29 mouse cellular contexts compared by ENCODE assay signal in genomic region chr15:93681602-93682001, GRCm38 (mm10).
DNase-seq lines count a peak whose midpoint lies in the region; ATAC-seq lines count a peak whose summit lies in the region.
"Had no signal": no experiment of that assay in that cellular context is flagged by ENCODE, and none has a peak within 500 bp of the region (broad histone marks: within the 10 kb centered on the region; RNA-seq: fewer than 3 reads in every experiment).

No protein-coding gene starts in this region.

- WGBS in heart, embryonic 13.5 days: 46% methylated on average over 4 of the region's 4 CpGs
- 83% methylated on average over 4 of the region's 4 CpGs for WGBS in forebrain, embryonic 11.5 days

- no peak for ATAC-seq in heart, embryonic 13.5 days (ENCODE audit: extremely low read depth, insufficient number of reproducible peaks, low FRiP score, low TSS enrichment)
- ATAC-seq in forebrain, embryonic 11.5 days (replicated peaks; ENCODE audit: low FRiP score): no peak
- ATAC-seq: forebrain, embryonic 14.5 days; midbrain, embryonic 13.5 days had no signal

- peak; percentile 31 to 41 for DNase-seq in cerebellum, postnatal 10 days
- DNase-seq in cerebellum, adult 9-10 months: no peak
- DNase-seq in heart, postnatal 14 days: no peak
- DNase-seq in left cerebral cortex, postnatal 4 days: peak; percentile 9
- no peak for DNase-seq in left cerebral cortex, adult 9 months (ENCODE audit: low spot score in 2 of 2)
- DNase-seq in adipocyte (ENCODE audit: low spot score): peak; percentile 20
- no peak for DNase-seq in forebrain, embryonic 11.5 days (ENCODE audit: low spot score)
- DNase-seq: B cell, adult 2 months; cerebellum, adult 2 months; gastrocnemius, postnatal 14 days; heart, adult 18-20 months; kidney, adult 2 months; kidney, postnatal 10 days; liver; lung, postnatal 36 days; right cerebral cortex, postnatal 14 days; thymus, adult 2 months had no signal

- H3K9ac ChIP-seq in heart, embryonic 13.5 days: no peak overlapping the region
- no peak overlapping the region for H3K9ac ChIP-seq in forebrain, embryonic 11.5 days (ENCODE audit: low read length)
- H3K9ac ChIP-seq: embryonic facial prominence, embryonic 12.5 days; liver, embryonic 15.5 days; lung, embryonic 15.5 days; midbrain, embryonic 13.5 days; neural tube, embryonic 12.5 days had no signal

- H3K4me2 ChIP-seq in heart, embryonic 13.5 days: no peak overlapping the region
- no peak overlapping the region for H3K4me2 ChIP-seq in forebrain, embryonic 11.5 days (ENCODE audit: low read depth, low read length, severe bottlenecking)
- H3K4me2 ChIP-seq: embryonic facial prominence, embryonic 12.5 days; liver, embryonic 15.5 days; lung, embryonic 15.5 days; midbrain, embryonic 13.5 days; neural tube, embryonic 12.5 days had no signal

- no peak overlapping the region for H3K4me3 ChIP-seq in heart, embryonic 13.5 days
- H3K4me3 ChIP-seq in forebrain, embryonic 11.5 days (ENCODE audit: low read depth, low read length): no peak overlapping the region
- H3K4me3 ChIP-seq: embryonic facial prominence, embryonic 12.5 days; erythroblast, embryonic 14.5 days; liver, embryonic 15.5 days; lung, embryonic 15.5 days; megakaryocyte, embryonic 14.5 days; midbrain, embryonic 13.5 days; neural tube, embryonic 12.5 days had no signal

- peaks cover 20% of the 10 kb centered on the region for H3K4me1 ChIP-seq in heart, embryonic 13.5 days
- no peaks in the 10 kb centered on the region for H3K4me1 ChIP-seq in forebrain, embryonic 11.5 days (replicated peaks; ENCODE audit: control insufficient read depth, insufficient read depth, low read length)
- H3K4me1 ChIP-seq: embryonic facial prominence, embryonic 12.5 days; liver, embryonic 15.5 days; midbrain, embryonic 13.5 days; neural tube, embryonic 12.5 days had no signal

- H3K9me3 ChIP-seq in heart, embryonic 13.5 days: no peaks in the 10 kb centered on the region
- no peaks in the 10 kb centered on the region for H3K9me3 ChIP-seq in forebrain, embryonic 11.5 days (ENCODE audit: control insufficient read depth, low read length)
- H3K9me3 ChIP-seq: embryonic facial prominence, embryonic 12.5 days; liver, embryonic 15.5 days; lung, embryonic 15.5 days; midbrain, embryonic 13.5 days; neural tube, embryonic 12.5 days had no signal

- intact Hi-C loops in heart, postnatal 14 days (cut with DNase I): no loop called here
- intact Hi-C loops in left cerebral cortex, postnatal 4 days (cut with DNase I): no loop called here

- H3K27ac ChIP-seq in heart, embryonic 13.5 days (replicated peaks): peak overlapping the region; percentile 28; the same call in 1 of the 2 replicates
- H3K27ac ChIP-seq in forebrain, embryonic 11.5 days (ENCODE audit: low read depth, low read length): no peak overlapping the region
- H3K27ac ChIP-seq: embryonic facial prominence, embryonic 12.5 days; liver, embryonic 15.5 days; lung, embryonic 15.5 days; midbrain, embryonic 13.5 days; neural tube, embryonic 12.5 days; stomach, postnatal 0 days had no signal

- H3K27me3 ChIP-seq in heart, embryonic 13.5 days (replicated peaks): no peaks in the 10 kb centered on the region
- H3K27me3 ChIP-seq in forebrain, embryonic 11.5 days (ENCODE audit: control insufficient read depth, insufficient read depth, low read length): no peaks in the 10 kb centered on the region
- H3K27me3 ChIP-seq: CH12.LX; embryonic facial prominence, embryonic 12.5 days; liver, embryonic 15.5 days; lung, embryonic 15.5 days; midbrain, embryonic 13.5 days; neural tube, embryonic 12.5 days had no signal

- H3K36me3 ChIP-seq in heart, embryonic 13.5 days: no peaks in the 10 kb centered on the region
- no peaks in the 10 kb centered on the region for H3K36me3 ChIP-seq in forebrain, embryonic 11.5 days (ENCODE audit: control insufficient read depth, insufficient read depth, low read length)
- H3K36me3 ChIP-seq: embryonic facial prominence, embryonic 12.5 days; G1E; liver, embryonic 15.5 days; lung, embryonic 15.5 days; midbrain, embryonic 13.5 days; neural tube, embryonic 12.5 days had no signal

Comparison
In these comparisons a context has a peak if more than half of its experiments do, and no peak if none do; other contexts are left out.
1. DNase-seq: peak in cerebellum, postnatal 10 days (2 of 2), left cerebral cortex, postnatal 4 days (single experiment) and adipocyte (single experiment); none in cerebellum, adult 9-10 months (single experiment), heart, postnatal 14 days (0 of 2), left cerebral cortex, adult 9 months (0 of 2) and forebrain, embryonic 11.5 days (single experiment).